Mouse (Mus musculus) MEL (cell line): ENCODE measurements around the gene Upf2. TPM values are rescaled to one million over a fixed set of nuclear protein-coding genes. Genes with fewer than 3 reads are reported as not detected.

Experiments used
- DNase-seq: peaks from one replicate; pipeline ENCODE4 v3.0.0; 2011; ENCODE audit warnings: low read depth, low spot score
- H3K27ac ChIP-seq: 2 replicates; pipeline ENCODE4 v1.5.1; 2012; ENCODE audit warnings: low read depth, mild to moderate bottlenecking, control low read depth, low read length, moderate library complexity; ENCODE audit not compliant: control insufficient read depth
- H3K27me3 ChIP-seq, 2 experiments: fragments of 150-350 bp in 1 of 2; sonication (generic) in 1 of 2; 2 replicates each; pipeline ENCODE4 v1.6.1; 2012; ENCODE audit warnings: low read length in 2 of 2, mild to moderate bottlenecking in 2 of 2, improper control_type of control experiment in 1 of 2, moderate library complexity in 1 of 2; ENCODE audit not compliant: insufficient read depth in 2 of 2, control insufficient read depth in 1 of 2
- H3K36me3 ChIP-seq, 2 experiments: 2 replicates each; pipeline ENCODE4 v1.6.1; 2012 to 2014; ENCODE audit warnings: low read length in 2 of 2, improper control_type of control experiment in 1 of 2, inconsistent platforms in 1 of 2, mild to moderate bottlenecking in 1 of 2; ENCODE audit not compliant: insufficient read depth in 2 of 2, control insufficient read depth in 1 of 2
- H3K4me1 ChIP-seq, 2 experiments: fragments of 150-350 bp in 1 of 2; sonication (generic) in 1 of 2; 2 replicates each; pipeline ENCODE4 v1.6.1; 2012; ENCODE audit warnings: low read length in 2 of 2, improper control_type of control experiment in 1 of 2, mild to moderate bottlenecking in 1 of 2; ENCODE audit not compliant: insufficient read depth in 2 of 2, control insufficient read depth in 1 of 2
- H3K4me3 ChIP-seq, 2 experiments: fragments of 150-350 bp in 1 of 2; sonication (generic) in 1 of 2; 2 replicates each; pipeline ENCODE4 v1.5.1; 2012; ENCODE audit warnings: low read depth in 2 of 2, low read length in 2 of 2, mild to moderate bottlenecking in 2 of 2, moderate library complexity in 2 of 2, control low read depth in 1 of 2, improper control_type of control experiment in 1 of 2; ENCODE audit not compliant: control insufficient read depth in 1 of 2, insufficient read depth in 1 of 2
- H3K79me2 ChIP-seq: 2 replicates; pipeline ENCODE4 v1.6.1; 2012; ENCODE audit warnings: mild to moderate bottlenecking, low read length, moderate library complexity; ENCODE audit not compliant: control insufficient read depth, poor library complexity, insufficient read depth
- H3K9ac ChIP-seq: 2 replicates; pipeline ENCODE4 v1.6.1; 2012; ENCODE audit warnings: low read depth, mild to moderate bottlenecking, control low read depth, low read length, moderate library complexity; ENCODE audit not compliant: control insufficient read depth, poor library complexity, severe bottlenecking
- H3K9me3 ChIP-seq: fragments of 150-350 bp; sonication (generic); replicated peaks from 2 replicates; pipeline ENCODE4 v1.6.1; 2012; ENCODE audit warnings: mild to moderate bottlenecking, low read length, improper control_type of control experiment, moderate library complexity; ENCODE audit not compliant: insufficient read depth
- CHD1 ChIP-seq: IDR thresholded peaks from 2 replicates; pipeline ENCODE4 v1.6.1; 2012; ENCODE audit warnings: low read depth, mild to moderate bottlenecking, inconsistent platforms, low read length, improper control_type of control experiment
- CHD2 ChIP-seq: IDR thresholded peaks from 2 replicates; pipeline ENCODE4 v1.6.1; 2011; ENCODE audit warnings: low read length, improper control_type of control experiment
- CTCF ChIP-seq, 3 experiments: IDR thresholded peaks in 2 of 3; conservative IDR thresholded peaks in 1 of 3; 2 replicates each; pipeline ENCODE4 v1.5.1; 2011 to 2012; ENCODE audit warnings: low read length in 3 of 3, low read depth in 2 of 3, mild to moderate bottlenecking in 2 of 3, improper control_type of control experiment in 1 of 3, inconsistent platforms in 1 of 3, mixed read lengths in 1 of 3, moderate library complexity in 1 of 3; ENCODE audit not compliant: control insufficient read depth in 1 of 3, insufficient read depth in 1 of 3, poor library complexity in 1 of 3, severe bottlenecking in 1 of 3
- E2F4 ChIP-seq: IDR thresholded peaks from 2 replicates; pipeline ENCODE4 v1.6.1; 2011; ENCODE audit warnings: low read depth, low read length, improper control_type of control experiment, borderline replicate concordance
- ETS1 ChIP-seq: IDR thresholded peaks from 2 replicates; pipeline ENCODE4 v1.6.1; 2012; ENCODE audit warnings: low read depth, mild to moderate bottlenecking, inconsistent platforms, low read length, improper control_type of control experiment, moderate library complexity
- JUND ChIP-seq: IDR thresholded peaks from 2 replicates; pipeline ENCODE4 v1.6.1; 2011; ENCODE audit warnings: low read depth, mild to moderate bottlenecking, improper control_type of control experiment, low read length
- MAFK ChIP-seq: IDR thresholded peaks from 2 replicates; pipeline ENCODE4 v1.6.1; 2011; ENCODE audit warnings: low read depth, mild to moderate bottlenecking, low read length, improper control_type of control experiment, borderline replicate concordance
- MAX ChIP-seq: IDR thresholded peaks from 2 replicates; pipeline ENCODE4 v1.6.1; 2011; ENCODE audit warnings: low read length, improper control_type of control experiment
- MAZ ChIP-seq: IDR thresholded peaks from 2 replicates; pipeline ENCODE4 v1.6.1; 2012; ENCODE audit warnings: low read depth, mild to moderate bottlenecking, inconsistent platforms, low read length, improper control_type of control experiment
- MEF2A ChIP-seq: IDR thresholded peaks from 2 replicates; pipeline ENCODE4 v1.6.1; 2014; ENCODE audit warnings: low read depth, mild to moderate bottlenecking, inconsistent platforms, low read length, improper control_type of control experiment; ENCODE audit not compliant: poor library complexity, insufficient replicate concordance, severe bottlenecking; ENCODE audit errors: extremely low read depth
- MYC ChIP-seq: IDR thresholded peaks from 2 replicates; pipeline ENCODE4 v1.6.1; 2011; ENCODE audit warnings: low read depth, mild to moderate bottlenecking, low read length, improper control_type of control experiment, moderate library complexity
- RAD21 ChIP-seq: IDR thresholded peaks from 2 replicates; pipeline ENCODE4 v1.6.1; 2011; ENCODE audit warnings: mild to moderate bottlenecking, low read depth, low read length, improper control_type of control experiment
- RCOR1 ChIP-seq: IDR thresholded peaks from 2 replicates; pipeline ENCODE4 v1.6.1; 2012; ENCODE audit warnings: low read depth, mild to moderate bottlenecking, inconsistent platforms, low read length, improper control_type of control experiment
- TAL1 ChIP-seq: IDR thresholded peaks from 2 replicates; pipeline ENCODE4 v1.6.1; 2012; ENCODE audit warnings: mild to moderate bottlenecking, inconsistent platforms, low read length, moderate library complexity, mixed read lengths
- TBP ChIP-seq: IDR thresholded peaks from 2 replicates; pipeline ENCODE4 v1.8.0; 2011; ENCODE audit warnings: low read depth, low read length, improper control_type of control experiment
- USF2 ChIP-seq, 2 experiments: IDR thresholded peaks; 2 replicates each; pipeline ENCODE4 v1.6.1; 2011 to 2012; ENCODE audit warnings: improper control_type of control experiment in 2 of 2, low read length in 2 of 2, borderline replicate concordance in 1 of 2, inconsistent platforms in 1 of 2, low read depth in 1 of 2, mild to moderate bottlenecking in 1 of 2; ENCODE audit not compliant: insufficient read depth in 1 of 2
- ZC3H11A ChIP-seq: IDR thresholded peaks from 2 replicates; pipeline ENCODE4 v1.6.1; 2012; ENCODE audit warnings: low read depth, mild to moderate bottlenecking, inconsistent platforms, low read length, improper control_type of control experiment
- polyA plus RNA-seq, 2 experiments: library from polyadenylated mRNA; stranded (reverse) in 1 of 2; unstranded in 1 of 2; fragments of >175 nt in 1 of 2; fragments of >200 nt in 1 of 2; gene quantifications; 2 replicates each; pipeline versions ENCODE4 v1.2.1 to v1.2.4; 2012; ENCODE audit warnings: low replicate concordance in 2 of 2, low read depth in 1 of 2; ENCODE audit not compliant: insufficient read length in 2 of 2, insufficient read depth in 1 of 2, missing spikeins in 1 of 2
- total RNA-seq: library from RNA; depleted of rRNA; stranded (reverse); fragments of 300-350 nt; gene quantifications from 2 replicates; pipeline ENCODE4 v1.2.3, GENCODE M21; 2012

Gene Upf2
- total and polyA plus RNA-seq, 3 experiments: 15.3 to 30.9 TPM; not detected in 1

DNA sequence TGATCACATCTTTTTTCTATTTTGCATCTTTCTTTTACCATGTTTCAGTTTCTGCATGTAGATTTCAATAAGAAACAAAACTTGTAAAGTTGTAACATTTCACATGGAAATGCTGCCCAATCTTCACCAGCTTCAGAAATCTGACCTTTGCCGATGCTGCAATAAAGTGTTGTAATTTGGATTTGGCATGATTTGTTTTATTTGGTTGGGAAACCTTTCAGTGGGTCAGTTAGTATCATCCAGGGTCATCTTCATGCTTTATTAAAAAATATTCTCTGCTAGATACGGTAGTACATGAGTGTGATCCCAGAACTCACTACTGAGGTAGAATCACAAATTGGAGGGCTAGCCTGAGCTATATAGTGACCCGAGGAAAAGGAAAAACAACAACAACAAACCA is 105.2 kb downstream of the Upf2 start:
- no peak for TF ChIP-seq MAX
- TF ChIP-seq MYC: no peak
- TF ChIP-seq MAFK: no peak
- TF ChIP-seq MEF2A: no peak
- no peak for TF ChIP-seq CHD1
- TF ChIP-seq TAL1: no peak
- no peak for TF ChIP-seq USF2 (IDR thresholded peaks at IDR 0.05; ENCODE audit: borderline replicate concordance in 1 of 2, insufficient read depth in 1 of 2, low read depth in 1 of 2, low read length in 2 of 2)
- TF ChIP-seq TBP: no peak
- TF ChIP-seq RCOR1: no peak
- no peak for TF ChIP-seq ETS1
- TF ChIP-seq CTCF (IDR thresholded peaks at IDR 0.05 in 2 of 3, conservative IDR thresholded peaks at IDR 0.05 in 1 of 3; ENCODE audit: control insufficient read depth in 1 of 3, insufficient read depth in 1 of 3, low read depth in 2 of 3, low read length in 3 of 3, poor library complexity in 1 of 3, severe bottlenecking in 1 of 3): no peak
- no peak for TF ChIP-seq JUND
- no peak for TF ChIP-seq CHD2
- no peak for TF ChIP-seq ZC3H11A
- no peaks in the 10 kb centered on the region for H3K79me2 ChIP-seq
- no peak overlapping the region for H3K27ac ChIP-seq
- no peaks in the 10 kb centered on the region for H3K27me3 ChIP-seq
- no peaks in the 10 kb centered on the region for H3K4me1 ChIP-seq
- DNase-seq: no peak
- no peak overlapping the region for H3K9ac ChIP-seq
- no peaks in the 10 kb centered on the region for H3K9me3 ChIP-seq
- peaks cover 0 to 12% of the 10 kb centered on the region in 2 experiments; a peak in 2 of 4 replicates for H3K36me3 ChIP-seq
- no peak overlapping the region for H3K4me3 ChIP-seq

DNA sequence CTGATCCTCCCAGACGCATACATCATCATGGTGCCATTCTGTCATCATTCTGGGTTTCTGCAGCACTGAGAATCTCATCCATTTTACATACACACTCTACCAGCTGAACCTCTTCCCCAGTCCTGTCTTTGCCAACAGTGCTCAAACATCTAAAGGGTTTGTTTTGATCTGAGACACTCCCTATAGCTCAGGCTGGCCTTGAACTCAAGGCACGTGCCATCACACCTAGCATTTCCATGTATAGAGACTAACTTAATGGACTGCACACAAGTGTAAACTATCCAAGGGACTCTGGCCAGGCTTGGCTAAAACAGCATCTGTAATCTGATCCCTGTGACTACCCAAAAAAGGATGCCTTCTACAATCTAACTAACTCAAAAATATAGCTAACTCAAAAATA is 108.0 kb downstream of the Upf2 start:
- TF ChIP-seq MAZ (no peak), TBP (no peak), E2F4 (no peak), RAD21 (no peak)
- peaks cover 0 to under 1% of the 10 kb centered on the region in 2 experiments; a peak in 2 of 4 replicates for H3K36me3 ChIP-seq
- H3K27ac ChIP-seq: no peak overlapping the region
- no peak overlapping the region for H3K4me3 ChIP-seq
- H3K27me3 ChIP-seq: no peaks in the 10 kb centered on the region
- H3K9me3 ChIP-seq: no peaks in the 10 kb centered on the region
- no peak for DNase-seq
- H3K4me1 ChIP-seq: no peaks in the 10 kb centered on the region
- H3K79me2 ChIP-seq: no peaks in the 10 kb centered on the region
- no peak overlapping the region for H3K9ac ChIP-seq
